Mouse (Mus musculus): Measurements from ENCODE around the gene Ndufa13. TPM values are rescaled to one million over a fixed set of nuclear protein-coding genes. Genes with fewer than 3 reads are reported as not detected.

Gene Ndufa13
- 148 and 187 TPM in 2 replicates for polyA plus RNA-seq (2012)

DNA sequence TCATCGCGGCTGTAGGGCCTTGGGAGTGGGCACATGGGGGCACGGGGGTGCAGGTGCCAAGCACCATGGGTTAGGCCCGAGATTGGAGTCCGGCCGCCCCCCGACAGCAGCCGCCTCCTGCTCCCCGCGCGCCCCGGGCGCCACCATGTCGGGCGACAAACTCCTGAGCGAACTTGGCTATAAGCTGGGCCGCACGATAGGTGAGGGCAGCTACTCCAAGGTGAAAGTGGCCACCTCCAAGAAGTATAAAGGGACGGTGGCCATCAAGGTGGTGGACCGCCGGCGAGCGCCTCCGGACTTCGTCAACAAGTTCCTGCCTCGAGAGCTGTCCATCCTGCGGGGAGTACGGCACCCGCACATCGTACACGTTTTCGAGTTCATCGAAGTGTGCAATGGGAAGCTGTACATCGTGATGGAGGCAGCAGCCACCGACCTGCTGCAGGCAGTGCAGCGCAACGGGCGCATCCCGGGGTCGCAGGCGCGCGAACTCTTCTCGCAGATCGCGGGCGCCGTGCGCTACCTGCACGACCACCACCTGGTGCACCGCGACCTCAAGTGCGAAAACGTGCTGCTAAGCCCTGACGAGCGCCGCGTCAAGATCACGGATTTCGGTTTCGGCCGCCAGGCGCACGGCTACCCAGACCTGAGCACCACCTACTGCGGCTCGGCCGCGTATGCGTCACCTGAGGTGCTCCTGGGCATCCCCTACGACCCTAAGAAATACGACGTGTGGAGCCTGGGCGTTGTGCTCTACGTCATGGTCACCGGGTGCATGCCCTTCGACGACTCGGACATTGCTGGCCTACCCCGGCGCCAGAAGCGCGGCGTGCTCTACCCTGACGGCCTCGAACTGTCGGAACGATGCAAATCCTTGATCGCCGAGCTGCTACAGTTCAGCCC is at the start of gene Ndufa13, which contains the start of the genes Tssk6 and Yjefn3:
Ndufa13 (minus strand) TSS at position 396 of the 900 bp plus-strand sequence.
Tssk6 (plus strand) TSS at position 22 of the 900 bp plus-strand sequence.
Yjefn3 (minus strand) TSS at position 550 of the 900 bp plus-strand sequence.
- TF ChIP-seq GATA1 (IDR thresholded peaks at IDR 0.05; ENCODE audit: low read length) = no peak

DNA sequence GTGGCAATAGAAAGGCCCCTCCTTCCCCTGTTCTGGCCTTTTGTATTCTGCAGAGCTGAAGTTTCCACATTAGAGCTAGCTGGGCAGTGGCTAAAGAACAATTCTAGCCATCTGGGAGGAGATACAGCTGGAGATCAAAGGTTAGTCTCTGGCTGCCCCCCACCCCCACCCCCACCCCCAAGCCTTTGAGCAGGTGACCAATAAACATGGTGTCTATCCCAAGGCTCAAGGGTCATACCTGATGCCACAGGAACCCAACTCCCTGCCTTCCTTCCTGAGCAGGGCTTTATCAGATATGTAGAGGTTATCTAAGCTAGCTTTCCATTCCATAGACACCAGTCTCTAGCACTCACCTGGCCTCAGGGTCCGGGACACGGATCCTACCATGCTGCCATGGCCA is 47.9 kb upstream of the Ndufa13 start:
- no peak for TF ChIP-seq GATA1 (IDR thresholded peaks at IDR 0.05; ENCODE audit: low read length)

DNA sequence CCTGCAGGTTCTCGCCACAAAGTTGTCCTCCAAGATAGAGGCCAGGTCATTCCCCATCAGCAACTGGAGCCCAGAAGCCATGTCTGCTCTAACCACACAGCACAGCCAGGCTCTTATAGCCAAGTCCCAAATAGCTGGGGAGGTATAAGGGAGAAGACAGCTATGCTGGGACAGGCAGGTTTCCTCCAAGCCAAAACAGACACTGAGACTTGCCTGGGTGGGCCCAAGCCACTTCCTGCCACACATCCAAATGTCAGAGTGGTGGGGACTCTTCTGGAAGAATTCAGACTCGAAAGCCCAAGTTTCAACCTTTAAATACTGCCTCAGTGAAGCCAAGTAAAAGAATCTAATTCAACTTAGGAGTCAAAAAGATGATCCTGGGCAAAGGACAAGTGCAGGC is 38.0 kb upstream of the Ndufa13 start:
- TF ChIP-seq GATA1 (IDR thresholded peaks at IDR 0.05; ENCODE audit: low read length) = no peak

DNA sequence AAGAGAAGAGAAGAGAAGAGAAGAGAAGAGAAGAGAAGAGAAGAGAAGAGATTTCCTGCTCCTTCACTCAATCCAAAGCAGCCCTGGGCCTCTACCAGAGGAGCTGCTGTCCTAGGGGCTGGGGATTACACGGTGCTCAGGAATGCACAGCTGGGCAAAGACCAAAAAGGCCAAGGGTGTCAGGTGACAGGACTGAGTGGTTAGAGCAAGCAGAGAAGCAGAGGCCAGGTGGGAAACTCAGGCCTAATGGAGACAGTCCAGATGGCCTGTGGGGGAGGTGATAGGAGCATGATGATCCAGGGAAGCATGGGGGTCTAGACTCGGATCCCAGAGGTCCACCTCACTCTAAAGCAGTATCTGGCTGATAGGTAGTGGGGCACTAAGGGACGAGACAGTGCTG is 37.3 kb upstream of the Ndufa13 start:
- TF ChIP-seq GATA1 (IDR thresholded peaks at IDR 0.05; ENCODE audit: low read length) = no peak

DNA sequence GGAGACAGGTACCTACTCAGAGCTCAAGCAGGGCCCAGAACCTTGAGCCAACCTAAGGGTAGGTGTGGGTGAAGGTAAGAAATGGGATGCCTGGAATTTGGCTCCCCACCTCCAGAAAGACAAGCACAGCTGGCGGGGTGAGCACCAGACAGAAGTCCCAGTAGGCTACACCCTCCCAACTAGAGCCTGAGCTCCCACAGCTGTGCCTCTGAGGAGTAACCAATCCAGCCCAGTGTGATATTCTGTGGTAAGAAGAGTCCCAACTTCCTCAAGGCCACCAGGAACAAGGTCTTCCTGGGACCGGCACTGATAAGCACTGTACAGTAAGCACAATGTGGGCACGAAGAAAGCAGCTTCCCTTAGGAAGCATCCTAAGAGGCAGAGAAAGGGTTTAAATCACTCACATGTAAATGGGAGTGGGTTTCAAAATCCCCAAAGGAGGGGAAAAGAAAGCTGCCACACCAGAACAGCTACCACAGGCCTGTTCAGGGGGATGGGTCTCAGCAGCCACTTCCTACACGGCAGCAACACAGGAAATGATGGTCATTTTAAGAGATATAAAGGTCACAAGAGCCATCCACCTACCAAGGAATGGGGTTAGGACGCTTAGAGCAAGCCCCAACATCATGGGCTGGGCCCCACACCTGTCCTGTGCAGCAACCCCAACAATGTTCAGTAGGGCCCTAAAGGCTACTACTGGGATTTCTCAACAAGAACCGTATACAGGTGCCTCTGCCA is 36.1 kb upstream of the Ndufa13 start:
- TF ChIP-seq GATA1 (IDR thresholded peaks at IDR 0.05; ENCODE audit: low read length) = no peak

DNA sequence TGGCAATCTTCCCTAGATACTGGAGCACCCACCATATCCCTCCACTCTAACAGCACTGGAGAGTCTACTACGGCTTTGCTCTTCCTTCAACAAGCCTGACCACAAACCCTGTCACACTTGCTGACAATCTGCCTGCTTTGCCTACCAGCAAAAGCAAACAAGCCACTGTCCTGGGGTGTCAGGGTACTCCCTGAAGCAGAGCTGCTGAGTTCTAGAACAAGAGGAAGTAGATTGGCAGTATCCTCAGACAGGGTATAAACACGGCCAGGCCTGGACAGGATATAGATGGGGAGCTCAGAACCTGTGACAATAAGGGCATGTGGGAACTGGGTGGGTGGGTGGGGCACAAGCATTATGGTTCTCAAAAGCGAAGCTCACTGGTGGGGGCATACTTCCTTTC is 35.1 kb upstream of the Ndufa13 start:
- no peak for TF ChIP-seq GATA1 (IDR thresholded peaks at IDR 0.05; ENCODE audit: low read length)

- TF ChIP-seq GATA1 (IDR thresholded peaks at IDR 0.05; ENCODE audit: low read length) = no peak
Measured at GRCm38 (mm10) chr8:69936050-69936794, 33.9 kb upstream of the Ndufa13 start.

GRCm38 (mm10) chr8:69935431-69935830 is 33.1 kb upstream of the Ndufa13 start:
- no peak for TF ChIP-seq GATA1 (IDR thresholded peaks at IDR 0.05; ENCODE audit: low read length)

DNA sequence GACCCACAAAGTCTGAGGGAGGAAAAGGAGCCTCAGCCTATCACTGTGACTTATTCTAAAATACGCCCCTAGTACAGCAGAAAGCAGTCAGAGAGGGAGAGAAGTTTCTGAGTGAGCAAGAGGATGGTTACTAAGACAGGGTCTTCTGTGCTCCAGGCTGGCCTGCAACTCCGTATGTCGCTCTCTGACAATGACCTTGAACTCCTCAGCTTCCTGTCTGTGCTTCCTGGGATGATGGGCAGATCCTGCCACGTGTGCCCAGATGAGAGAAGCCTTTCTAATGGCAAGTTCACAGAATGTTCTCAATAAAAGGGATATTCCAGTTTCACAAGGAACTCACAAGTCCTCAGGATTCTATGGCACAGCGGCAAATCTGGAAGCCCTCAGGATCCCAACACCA is 32.2 kb upstream of the Ndufa13 start:
- TF ChIP-seq GATA1 (IDR thresholded peaks at IDR 0.05; ENCODE audit: low read length) = no peak

- TF ChIP-seq GATA1 (IDR thresholded peaks at IDR 0.05; ENCODE audit: low read length) = no peak
Measured at GRCm38 (mm10) chr8:69933811-69934210, 31.5 kb upstream of the Ndufa13 start.

DNA sequence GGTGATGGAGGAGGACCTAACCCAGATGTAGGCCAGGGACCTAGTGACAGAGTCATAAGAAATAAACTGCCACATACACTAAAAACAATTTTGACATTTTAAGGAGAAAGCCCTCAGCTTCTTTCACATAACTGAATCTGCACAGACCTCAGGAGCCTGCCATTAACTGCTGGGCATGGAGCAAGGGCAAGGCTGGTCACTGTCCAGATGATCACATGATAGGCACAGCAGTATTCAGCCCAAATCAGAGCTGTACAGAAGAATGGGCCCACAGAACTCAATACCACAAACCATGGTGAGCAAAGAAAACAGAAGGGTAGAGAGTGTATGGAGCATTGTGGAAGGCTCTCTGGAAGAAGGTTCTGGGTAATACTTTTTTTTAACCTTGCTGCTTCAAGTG is 24.5 kb upstream of the Ndufa13 start:
- TF ChIP-seq GATA1 (IDR thresholded peaks at IDR 0.05; ENCODE audit: low read length) = no peak

GRCm38 (mm10) chr8:69923986-69924385 is 21.6 kb upstream of the Ndufa13 start:
- TF ChIP-seq GATA1 (IDR thresholded peaks at IDR 0.05; ENCODE audit: low read length) = no peak

DNA sequence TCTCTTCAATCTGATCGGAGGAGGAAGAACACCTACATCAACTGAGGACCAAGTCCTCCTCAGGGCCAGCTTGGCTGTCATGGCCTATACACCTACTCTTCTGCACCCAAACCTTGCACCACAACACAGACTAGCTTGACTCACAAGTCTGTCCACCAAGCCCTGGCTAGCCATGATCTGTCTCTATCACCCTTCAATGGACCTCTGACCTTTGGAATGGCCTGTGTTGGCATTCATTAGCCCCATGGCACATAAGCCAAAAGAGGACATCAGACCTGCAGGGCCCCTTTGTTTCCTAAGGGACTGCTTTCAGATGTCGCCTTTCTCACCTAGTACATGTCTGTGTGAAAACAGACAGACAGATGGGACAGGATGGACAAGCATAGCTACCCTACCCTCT is 18.8 kb upstream of the Ndufa13 start:
- TF ChIP-seq GATA1 (IDR thresholded peaks at IDR 0.05; ENCODE audit: low read length) = no peak

DNA sequence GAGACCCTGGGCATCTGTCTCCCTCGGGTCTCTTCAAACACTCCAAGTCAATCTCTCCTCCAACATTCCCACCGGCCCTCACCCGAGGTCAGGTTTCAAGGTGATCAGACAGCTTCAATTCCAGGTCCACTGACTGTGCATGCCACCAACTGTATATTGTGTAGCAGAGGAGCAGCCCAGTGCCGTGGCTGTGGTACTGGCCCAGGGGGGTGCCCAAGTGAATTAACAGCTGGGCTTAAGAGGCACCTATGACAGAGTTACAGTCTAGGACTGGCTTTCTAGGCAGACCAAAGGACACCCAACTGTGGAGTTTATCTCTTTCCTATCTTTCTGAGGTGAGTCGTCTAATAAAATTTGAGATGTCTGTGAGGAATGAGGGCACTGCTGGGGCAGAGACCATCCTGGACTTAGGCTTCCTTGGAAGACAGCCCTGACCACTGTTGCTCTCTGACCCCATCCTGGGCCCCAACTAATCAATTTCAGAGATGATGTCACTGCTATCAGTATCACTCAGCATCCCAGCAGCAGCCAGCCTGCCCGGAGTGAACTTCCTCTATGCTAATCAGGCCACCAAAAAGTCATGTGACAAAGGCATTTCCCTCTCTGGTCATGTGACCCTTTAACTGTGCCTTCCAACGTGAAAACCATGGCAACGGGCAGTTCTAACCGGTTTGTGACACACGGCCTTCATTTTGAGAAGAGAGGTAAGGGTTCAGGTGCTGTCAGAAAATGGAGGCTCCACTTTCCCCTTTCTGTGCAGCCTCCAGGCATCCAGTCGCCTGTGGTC is 17.7 kb upstream of the Ndufa13 start:
- TF ChIP-seq GATA1 (IDR thresholded peaks at IDR 0.05; ENCODE audit: low read length) = no peak

DNA sequence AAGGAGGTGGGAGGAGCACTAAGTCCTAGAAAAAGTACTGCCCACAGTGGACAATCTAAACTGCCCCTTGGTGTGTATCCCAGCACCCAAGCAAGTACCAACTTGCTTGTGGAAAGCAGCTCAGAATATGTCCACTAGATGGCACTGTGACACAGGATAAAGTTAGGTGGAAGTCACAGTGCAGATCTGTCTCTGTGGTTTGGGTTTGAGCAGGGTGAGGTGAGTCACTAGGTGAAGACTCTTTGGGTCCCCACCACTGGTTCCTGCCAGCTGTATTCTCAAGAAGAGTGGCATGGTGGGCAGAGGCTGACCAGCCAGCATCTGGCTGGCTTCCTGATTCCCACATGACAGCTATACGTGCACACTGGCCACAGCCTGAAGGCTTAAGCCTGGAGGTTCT is 16.7 kb upstream of the Ndufa13 start:
- TF ChIP-seq GATA1 (IDR thresholded peaks at IDR 0.05; ENCODE audit: low read length) = no peak
